Mouse (Mus musculus) layer of hippocampus, postnatal 25 days (tissue): ENCODE data around the gene Cdkal1. TPM values are rescaled to one million over a fixed set of nuclear protein-coding genes. Genes with fewer than 3 reads are reported as not detected.

Source experiments
- DNase-seq, 2 experiments: peaks; one replicate each; pipeline ENCODE4 v3.0.0; 2022; ENCODE audit warnings: mixed read lengths in 2 of 2, low spot score in 1 of 2; ENCODE audit errors: extremely low spot score in 1 of 2
- total RNA-seq, 2 experiments: library from RNA; stranded (reverse); gene quantifications; 2 replicates each; pipeline ENCODE4 v1.2.3; 2021

Cdkal1 gene
- total RNA-seq = 10 to 100 TPM; 22.0 to 22.1 TPM

DNA sequence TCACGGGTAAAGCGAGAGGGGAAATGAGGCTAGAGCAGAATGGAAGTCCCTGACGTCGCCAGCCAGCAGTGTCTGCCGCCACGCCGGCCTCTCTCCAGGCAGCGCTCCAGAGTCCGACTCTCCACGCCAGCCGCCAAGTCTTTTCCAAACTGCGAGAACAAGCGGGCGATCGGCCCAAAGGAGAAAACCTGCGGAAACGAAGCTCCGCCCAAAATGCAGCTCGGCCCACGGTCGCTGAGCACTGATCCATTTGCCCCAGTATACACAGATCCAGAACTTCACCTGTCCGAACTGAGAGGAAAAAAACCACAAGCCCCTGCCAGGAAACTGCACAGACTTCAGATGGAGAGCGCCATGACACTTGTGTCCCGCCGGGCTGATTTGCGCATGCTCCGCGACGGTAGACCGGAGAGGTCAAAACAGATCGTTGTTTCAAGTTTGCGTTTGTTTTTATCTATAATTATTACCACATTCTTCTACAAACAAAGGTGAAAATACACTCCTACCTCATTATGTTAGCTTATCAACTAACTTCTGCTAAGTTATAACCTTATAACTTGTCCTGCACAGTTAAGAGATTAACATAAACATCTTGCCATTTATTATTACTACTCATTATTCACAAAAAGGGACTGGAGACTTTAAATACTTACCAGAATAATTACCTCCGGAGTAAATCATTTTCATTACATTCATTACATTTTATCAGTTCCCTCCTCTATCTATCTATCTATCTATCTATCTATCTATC is at the start of gene Cdkal1:
TSS of gene Cdkal1 (minus strand) at position 394 of the 751 bp plus-strand sequence.
- peak; percentile 67 to 86 for DNase-seq

DNA sequence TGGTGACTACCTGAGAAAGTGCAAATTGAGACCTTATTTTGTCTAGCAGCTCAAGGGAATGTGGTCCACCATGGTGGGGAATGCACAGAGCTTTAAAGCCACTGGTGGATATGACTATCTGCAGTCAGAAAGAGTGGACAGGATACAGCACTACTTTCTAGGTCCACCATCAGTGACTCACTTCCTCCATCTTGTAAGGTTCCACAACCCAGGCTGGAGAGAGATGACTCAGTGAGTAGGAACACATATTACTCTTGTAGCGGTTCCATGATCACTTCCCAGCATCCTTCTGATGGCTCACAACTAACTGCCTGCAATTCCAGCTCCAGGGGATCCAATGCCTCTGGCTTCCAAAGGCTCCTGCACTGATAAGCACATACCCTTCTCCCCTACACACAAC is 47.9 kb upstream of the Cdkal1 start:
- DNase-seq = no peak

DNA sequence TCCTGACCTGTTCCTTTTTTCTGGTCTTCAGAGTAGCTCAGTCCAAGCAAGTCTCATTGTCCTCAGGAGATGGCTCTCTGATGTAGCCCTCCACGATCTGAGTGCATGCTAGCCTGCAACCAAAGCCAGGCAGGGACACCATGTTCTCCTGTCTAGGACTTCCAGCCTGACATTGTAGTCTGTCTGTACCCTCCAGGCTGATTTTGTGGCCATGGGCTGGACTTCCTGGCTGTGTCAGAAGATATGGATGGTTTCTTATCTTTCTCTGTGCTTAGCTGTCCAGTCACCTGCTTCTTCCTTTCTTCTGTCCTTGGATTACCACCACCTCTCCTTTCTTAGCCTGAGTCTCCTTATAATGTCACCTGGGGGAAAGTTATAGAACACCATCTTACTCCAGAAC is 47.2 kb upstream of the Cdkal1 start:
- no peak for DNase-seq

DNA sequence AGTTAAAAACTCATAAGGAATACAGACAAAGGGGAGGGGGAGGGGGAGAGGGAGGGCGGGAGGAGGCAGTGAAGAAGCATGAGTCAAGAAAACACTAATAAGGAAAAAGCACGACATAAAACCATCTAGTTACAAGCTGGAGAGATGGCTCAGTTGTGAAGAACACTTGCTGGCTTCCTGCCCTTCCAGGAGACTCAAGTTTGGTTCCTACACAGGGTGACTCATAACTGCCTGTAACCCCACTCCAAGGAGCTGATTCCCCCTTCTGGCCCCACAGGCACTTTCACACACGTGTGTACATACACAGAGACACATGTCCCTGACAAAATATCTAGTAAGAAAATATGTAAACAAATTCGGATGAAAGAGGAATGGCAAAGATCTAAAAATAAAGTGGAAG is 46.2 kb upstream of the Cdkal1 start:
- no peak for DNase-seq

DNA sequence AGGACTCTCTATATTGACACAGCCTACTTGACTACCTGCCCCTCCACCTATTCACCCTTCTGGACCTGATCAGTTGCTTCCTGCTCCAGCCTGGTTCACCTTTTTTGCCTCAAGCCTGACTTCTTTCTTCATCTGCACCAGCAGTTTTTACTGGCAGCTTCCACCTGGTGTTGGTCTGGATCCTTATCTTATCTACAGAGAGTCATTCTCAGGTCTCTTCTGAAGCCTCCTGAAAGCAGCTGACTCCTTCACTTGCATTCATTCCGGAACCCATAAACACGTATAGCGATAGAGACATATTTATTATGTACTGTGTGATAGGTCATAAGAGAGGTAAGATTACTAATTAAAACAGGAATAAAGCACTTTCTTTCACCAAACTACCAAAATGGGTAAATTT is 11.3 kb upstream of the Cdkal1 start:
- no peak for DNase-seq

DNA sequence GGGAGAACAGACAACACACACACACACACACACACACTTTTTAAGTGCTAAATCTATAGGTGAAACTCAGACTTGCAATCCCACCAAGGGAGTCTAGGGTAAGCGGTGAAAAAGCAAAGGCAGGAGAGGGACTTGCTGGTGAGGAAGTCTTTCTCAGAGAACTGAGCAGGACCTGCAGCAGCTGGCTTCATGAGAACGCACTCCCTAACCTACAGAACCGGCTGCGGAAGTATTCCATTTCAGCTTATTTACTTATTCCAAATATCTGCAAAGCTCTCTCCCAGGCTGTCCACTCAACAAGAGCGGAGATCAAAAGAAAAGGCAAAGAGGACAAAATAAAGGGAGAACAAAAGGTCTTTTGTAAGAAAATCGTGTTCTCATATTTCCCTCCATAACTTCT is 8.9 kb upstream of the Cdkal1 start:
- no peak for DNase-seq

DNA sequence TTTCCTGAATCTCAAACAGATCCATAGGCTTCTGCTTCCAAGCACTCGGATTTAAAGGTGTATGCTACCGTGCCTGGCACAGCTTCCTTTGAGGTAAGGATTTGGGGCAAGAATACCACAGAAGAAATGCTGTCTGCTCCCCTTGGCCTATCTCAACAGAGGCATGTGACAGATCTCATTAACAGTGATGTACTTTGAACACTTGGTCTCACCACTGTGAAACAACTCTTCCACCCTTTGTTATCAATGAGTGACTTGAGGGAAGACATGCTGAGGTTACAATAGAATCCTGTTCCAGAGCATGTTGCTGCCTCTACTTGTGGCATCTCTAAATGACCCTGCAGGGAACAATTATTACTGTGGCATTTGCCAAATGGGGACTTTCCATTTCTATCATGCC is 4.6 kb upstream of the Cdkal1 start:
- DNase-seq = no peak

DNA sequence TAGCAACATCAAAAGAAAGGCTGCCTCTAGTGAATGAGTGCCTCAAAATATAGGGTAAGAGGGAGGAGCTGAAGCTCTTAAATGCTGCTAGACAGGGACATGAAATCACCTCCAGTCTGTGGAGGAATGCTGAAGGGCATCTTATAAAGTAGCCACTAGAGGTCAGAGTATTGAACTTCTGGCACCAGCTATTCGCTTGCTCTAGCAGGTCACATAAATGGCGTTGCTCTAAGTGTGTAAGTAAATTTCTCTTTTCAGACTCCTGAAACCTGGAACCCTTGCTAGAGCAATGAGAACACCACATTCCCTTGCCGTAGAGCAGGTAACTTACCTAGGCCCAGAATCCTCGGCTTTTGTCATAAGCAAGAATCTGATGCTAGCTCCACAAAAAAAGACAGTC is 2.0 kb upstream of the Cdkal1 start:
- no peak for DNase-seq

DNA sequence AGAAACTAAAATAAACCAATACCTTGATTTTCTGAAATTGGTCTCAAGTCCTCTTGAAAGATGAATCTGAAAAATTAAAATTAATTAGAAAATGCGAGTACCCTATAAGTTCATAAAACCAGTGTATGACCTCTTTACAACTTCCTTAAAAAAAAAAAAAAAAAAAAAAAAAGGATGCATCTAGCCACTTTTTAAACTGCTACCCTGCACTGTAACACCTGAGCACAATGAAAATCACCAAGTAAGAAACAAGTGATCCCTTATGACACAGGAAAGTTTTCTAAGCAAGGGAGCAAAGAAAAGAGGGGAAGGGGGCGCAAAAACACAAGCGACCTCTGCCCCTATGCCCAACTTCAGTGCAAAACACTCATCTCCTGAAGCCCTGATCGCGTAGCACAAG is 598 bp downstream of the Cdkal1 start:
- DNase-seq = no peak

DNA sequence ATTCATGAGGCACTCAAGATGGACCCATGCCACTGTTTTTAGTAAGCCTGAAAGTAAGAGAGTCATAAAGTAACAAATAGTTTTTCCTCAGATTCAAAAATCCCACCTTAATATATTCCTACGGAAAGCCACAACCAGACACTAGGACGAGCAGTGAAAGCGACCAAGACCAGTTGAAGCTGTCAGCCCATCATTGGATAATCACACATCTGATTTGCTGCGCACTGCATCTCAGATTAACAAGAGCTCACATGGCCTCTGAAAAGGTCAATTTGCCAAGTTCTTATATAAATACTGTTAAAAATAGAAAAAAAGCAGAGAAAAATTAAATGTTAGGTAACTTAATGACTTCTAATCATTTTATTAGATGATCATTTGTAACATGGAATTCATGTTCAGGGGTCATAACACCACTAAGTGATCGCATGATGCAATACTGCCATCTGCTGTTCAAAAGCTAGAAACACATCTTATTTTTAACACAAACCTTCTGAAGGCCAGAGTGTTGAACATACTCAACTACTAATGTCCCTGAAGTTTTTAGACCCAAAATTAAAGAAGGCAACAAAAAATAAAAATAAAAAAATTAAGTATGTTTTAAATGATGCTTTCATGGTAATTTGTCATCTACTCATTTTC is 16.9 kb downstream of the Cdkal1 start:
- DNase-seq = no peak

DNA sequence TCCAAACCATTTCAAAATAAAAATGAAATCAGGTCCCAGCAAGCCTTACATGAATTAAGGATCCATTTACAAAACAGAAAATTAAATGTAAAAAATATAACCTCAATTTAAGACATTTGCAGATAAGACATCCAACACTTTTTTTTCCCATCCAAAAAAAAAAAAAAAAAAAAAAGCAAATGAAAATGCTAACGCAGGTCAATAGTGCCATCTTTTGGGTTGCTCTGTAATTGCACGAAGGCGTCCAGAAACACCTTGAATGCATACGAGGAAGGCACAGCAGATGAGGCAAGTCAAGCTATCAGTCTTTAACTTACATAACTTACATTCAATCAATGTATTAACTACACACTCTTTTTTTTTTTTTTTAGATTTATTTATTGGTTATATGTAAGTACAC is 20.3 kb downstream of the Cdkal1 start:
- peak in 1 of 2 experiments; percentile 47 for DNase-seq

DNA sequence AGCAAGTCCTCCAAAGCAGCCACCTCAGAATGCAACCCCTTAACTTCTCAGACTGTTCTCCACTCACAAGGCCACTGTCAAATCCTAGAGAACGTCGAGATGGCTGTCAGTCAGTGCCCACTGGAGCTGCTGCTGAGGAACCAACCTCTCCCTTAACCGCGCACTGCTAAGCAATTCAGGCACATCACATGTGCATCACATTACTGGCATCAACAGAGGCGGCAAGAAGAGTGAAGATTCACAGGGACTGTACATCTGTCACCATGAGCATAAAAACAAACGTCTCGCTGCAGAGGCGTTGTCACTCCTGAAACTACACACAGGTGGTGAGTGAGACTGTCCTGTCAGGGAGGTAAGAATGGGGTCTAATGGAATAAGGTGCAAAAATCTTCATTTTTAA is 21.7 kb downstream of the Cdkal1 start:
- DNase-seq = no peak

DNA sequence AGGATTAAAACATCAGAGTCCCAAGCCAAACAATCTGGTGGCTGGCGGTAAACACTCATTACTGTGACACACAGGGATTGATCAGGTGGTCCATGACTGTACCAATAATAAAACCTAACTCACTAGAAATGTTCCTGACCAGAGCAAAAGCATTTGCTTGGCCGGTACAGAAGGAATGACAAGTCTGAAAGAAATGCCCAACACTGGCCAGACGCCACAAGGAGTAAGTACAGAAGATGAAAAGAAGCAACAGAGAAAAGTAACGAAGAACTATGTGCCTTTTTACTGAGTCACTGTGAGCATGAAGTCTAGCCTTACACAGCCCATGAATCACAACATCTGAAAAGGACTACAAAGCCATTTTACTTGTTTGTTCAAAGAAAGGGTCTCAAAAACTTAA is 24.3 kb downstream of the Cdkal1 start:
- DNase-seq = no peak

DNA sequence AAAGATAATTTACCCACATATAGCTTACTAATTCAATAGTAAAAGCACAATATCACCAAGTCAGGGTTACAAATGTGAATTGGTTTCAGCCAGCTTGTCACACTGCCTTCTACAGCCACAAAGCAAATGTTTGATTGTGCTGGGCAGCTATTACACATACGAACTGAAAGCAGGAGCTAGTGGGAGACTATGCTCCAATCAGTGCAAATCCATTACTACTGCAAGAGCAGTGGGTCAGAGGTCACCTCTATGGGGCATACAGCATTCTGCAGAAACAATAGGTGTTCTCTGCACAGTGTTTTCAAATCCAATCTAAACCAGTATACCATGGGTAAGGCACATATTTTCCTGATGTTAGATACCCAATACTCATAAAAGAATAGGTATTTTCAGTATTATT is 27.4 kb downstream of the Cdkal1 start:
- no peak for DNase-seq

DNA sequence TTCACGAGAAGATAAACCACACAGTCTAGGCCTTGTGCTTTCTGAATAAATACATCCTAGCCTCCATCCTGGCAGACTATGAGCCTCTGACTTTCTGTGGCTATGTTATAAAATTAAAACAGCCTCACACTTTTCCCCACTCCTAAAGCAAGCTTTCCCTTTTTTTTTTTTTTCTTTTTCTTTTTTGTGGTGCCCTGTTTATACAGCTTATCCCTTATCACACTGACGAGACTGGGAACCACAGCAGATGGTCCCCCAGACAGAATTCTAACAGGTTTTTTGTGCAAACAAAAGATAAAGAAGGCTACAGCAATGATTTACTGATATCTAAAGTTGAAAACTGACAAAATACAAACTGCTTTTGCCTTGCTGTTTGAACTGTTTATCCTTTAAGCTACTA is 29.0 kb downstream of the Cdkal1 start:
- DNase-seq = no peak

DNA sequence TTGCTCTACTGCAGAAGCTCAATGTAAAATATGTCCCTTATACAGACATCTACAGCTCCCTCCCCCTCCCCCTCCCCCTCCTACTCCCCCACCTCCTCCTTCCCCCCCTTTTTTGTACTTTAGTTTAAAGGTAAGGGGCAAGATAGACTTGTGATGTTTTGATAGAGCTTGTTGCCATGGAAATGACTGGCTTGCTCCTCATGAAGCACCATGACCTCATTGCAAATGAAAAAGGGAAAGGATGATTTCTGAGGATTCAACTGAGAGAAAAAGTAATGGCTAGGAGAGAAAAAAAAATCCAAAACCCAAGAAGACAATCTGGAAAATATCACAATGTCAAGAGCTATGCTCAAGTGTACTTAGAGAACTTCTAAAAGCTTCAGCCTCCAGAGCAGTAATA is 29.4 kb downstream of the Cdkal1 start:
- DNase-seq = no peak

DNA sequence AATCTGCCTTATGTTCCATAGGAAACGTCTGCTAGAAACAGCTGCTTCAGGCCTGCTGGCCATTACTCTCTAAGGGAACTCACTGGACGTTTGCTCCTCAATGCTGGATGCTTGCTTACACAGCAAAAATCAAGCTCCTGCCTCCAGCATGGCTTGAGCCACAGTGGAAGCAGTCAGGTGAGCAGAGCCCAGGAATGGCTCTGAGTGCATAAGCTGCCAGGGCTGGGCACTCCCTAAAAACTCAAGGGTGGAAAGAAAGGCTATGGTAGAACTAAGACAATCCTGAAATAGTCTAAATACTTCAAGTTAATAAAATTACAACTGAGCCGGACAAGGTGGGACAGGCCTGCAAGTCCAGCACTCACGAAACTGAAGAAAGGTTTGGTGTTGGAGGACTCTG is 30.7 kb downstream of the Cdkal1 start:
- no peak for DNase-seq

DNA sequence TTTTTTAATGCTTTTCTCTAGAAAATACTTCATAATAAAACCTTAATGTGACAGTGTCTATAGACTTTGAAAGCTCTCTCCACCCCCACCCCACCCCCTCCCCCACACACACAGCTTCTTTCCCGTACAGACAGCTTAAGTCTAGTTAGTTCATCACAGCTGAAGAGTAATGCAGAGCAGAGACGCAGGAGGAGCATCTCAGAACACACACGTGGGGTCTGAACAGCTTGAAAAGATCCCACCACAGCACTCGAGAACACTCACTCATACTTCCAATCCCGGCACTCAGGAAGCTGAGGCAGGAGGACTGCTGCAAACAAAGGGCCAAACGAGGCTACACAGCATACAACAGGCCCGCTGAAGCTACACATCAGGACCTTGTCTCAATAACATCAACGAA is 31.1 kb downstream of the Cdkal1 start:
- no peak for DNase-seq

DNA sequence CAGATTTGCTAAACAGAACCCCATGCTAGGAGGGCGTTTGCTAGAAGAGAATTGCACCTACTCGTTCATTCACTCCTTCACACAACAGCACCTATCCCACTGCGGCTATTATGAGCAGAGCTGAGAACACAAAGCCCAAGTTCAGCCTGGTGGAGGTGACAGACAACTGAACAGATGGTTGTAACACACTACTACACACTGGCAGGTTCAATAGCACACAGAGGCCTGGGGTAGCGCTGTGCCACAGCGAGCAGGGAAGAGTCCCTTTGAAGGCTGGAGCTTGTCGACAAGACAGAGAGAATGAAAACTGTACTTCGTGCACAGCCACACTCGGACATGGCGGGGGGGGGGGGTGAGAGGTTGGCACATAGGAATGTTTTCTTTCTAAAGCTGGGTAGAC is 31.6 kb downstream of the Cdkal1 start:
- DNase-seq = peak in 1 of 2 experiments; percentile 24

DNA sequence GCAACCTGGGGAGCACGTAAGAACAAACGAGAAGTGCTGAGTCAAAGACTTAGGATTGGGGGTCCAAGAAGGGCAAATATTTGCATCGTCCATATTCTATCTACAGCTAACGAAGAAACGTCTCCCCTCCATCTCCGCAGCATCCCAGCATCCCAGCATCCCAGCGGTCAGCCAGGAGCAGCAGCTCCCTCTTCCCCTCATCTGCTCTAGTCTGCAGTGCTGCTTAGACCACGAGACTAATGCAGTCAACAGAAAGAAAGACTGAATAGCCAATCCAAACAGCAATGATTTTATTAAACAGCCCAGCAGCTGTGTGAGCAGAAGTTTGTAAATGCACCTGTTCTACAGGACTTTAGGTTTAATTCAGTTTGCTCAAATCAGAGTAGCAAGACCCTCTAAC is 32.0 kb downstream of the Cdkal1 start:
- no peak for DNase-seq

DNA sequence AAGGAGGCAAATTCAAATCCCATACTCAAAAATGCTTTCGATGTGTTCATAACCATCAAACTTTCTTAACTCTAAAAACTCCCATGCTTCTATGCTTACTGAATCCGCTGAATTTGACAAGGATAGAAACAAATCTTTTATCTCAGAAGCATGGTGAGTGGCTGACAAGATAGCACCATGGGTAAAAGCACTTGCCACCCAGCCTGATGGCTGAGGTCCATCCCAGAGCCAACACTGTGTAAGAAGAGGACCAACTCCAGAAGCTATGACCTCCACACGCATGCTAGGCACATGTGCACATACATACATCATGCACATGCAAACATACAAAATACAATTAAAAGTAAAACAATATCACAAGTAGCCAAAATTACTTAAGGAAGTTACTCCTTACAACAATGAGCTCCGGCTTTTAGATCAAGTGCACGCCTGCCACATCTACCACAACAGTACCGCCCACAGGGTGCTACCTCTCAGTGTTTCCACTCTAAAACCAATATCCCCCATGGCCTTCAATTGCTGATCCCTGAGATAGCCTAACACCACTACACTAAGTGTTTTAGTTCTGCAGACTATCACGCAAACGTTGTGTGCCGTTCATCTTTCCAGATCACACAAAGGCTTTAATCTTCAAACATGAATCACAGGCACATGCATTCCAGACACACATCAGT is 35.4 kb downstream of the Cdkal1 start:
- no peak for DNase-seq

DNA sequence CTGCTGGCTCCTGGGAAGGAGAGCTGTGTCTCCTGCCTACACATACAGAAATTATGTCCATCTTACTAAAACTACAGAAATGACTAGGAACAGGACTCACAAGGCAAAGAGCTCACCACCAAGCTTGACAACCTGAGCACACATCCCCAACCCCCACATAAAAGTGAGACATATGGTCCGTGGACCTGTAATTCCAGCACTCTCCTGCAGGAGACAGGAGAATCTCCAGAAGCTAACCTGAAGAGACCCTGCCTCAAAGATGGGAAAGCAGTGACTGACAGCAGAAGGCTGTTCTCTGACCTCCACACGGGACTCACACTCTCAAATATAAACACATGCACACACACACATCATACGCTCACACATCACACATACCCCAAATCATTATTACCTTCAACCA is 36.3 kb downstream of the Cdkal1 start:
- DNase-seq = no peak
